Mouse (Mus musculus) left cerebral cortex, postnatal 36 days (tissue): ENCODE data around the gene Dnah17. TPM values are rescaled to one million over a fixed set of nuclear protein-coding genes. Genes with fewer than 3 reads are reported as not detected.

Source experiments
- DNase-seq, 2 experiments: peaks; one replicate each; pipeline ENCODE4 v3.0.0; 2021 to 2022; ENCODE audit warnings: low spot score in 2 of 2, mixed read lengths in 1 of 2
- intact Hi-C: fragments of 180-260 bp; cut with DNase I; formaldehyde crosslinking; loops from one replicate; pipeline ENCODE4 v1.15.1; 2025
- total RNA-seq, 2 experiments: library from RNA; stranded (reverse); gene quantifications; 2 replicates each; pipeline ENCODE4 v1.2.3; 2021

The Dnah17 gene
- under 1 TPM; 0.02 to 0.09 TPM for total RNA-seq

DNA sequence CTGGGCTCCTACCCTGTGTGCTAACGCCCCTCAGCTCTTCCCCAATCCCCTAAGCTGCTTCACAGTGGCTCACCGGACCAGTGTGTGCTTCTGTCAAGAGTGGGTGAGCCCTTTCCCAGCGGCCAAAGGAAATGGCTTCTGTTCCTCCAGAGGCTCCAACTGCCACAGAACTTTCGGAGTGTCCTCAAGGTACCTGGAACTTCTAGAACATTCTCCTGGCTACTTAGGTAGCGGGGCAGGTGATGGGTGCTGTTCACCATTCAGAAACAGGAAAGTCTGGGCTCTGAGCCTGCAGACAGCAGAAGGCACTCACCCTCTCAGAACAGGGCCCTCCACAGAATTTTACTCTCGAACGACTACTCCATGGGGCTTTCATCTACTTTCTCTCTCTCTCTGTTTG lies at the start of gene Dnah17:
Gene Dnah17 (minus strand): TSS at position 101 of the 400 bp plus-strand sequence.
- DNase-seq = no peak
- intact Hi-C loops = no loop called here

DNA sequence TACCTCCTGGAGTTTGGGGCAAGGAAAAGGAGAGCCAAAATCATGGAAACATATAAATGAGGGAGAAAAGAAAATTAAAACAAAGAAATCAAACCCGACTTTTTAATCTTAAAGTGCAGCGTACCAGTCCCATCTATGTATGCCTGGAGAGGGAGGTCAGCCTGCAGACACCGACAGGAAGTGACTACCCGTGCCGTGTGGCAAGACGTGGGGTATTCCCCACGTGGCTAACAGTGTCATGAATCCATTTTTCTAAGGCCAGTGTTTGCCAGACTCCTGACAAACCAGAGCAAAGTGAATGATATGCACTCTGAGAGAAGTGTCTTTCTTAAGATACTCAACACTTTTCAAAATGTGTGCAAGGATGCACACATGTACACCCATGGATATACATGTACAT lies 49.8 kb upstream of the Dnah17 start:
- intact Hi-C loops = loop anchor here (5.0 kb wide), 1 partner anchor 37 kb away; no protein-coding TSS in a partner anchor
- DNase-seq = no peak

DNA sequence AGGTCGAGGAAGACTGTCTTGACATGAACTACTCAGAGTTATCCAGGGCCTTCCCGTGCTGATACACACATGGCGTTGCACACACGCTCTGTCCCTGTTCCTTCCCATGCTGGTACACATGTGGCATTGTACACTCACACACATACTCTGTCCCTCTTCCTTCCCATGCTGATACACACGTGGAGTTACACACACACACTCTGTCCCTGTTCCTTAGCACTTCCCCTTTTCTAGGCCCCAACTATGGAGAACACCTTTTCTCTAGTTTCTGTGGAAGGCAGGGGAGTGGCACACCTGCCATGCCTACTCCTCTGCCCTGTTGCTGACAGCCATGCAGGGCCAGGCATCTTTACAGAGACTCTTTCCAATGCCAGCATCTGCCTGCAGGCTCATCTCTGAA lies 47.8 kb upstream of the Dnah17 start:
- intact Hi-C loops = no loop called here
- DNase-seq = no peak

DNA sequence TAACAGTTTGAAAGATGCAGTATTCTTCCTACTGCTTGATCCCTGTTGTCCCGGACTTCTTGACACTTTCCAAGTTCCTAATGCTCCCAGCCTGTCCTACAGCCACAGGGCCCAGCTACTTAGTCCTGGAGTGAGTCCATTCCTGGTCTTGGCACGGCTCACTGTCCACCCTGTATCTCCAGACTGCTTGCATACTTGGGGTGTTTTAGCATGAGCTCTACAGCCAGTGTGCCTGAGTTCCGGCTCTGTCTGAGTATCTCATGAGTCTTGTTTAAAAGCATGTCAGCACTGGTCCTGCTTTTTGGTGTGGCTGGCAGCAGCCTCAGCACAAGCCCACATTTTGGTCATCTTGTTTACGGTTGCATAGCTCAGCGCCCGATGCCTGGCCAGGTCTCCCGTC lies 44.3 kb upstream of the Dnah17 start:
- intact Hi-C loops = no loop called here
- no peak for DNase-seq

DNA sequence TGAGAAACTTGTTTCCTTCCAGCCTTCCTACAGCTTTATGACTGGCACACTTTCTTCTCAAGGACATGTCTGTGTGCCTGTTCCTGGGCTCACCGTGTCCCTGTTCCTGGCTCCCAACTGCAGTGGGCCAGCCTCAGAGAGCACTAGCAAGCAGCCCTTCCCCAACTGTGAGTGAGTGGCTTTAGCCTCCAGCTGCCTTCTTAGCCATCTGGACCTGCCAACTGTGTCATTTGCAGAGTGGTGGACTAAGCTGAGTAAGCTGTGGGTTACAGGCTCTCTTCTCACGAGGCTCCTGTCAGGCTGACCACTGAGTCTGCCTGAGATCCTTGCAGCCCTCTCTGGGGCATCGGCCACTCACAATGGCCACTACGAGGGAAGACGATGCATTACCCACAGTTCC lies 42.3 kb upstream of the Dnah17 start:
- DNase-seq = no peak
- intact Hi-C loops = no loop called here

DNA sequence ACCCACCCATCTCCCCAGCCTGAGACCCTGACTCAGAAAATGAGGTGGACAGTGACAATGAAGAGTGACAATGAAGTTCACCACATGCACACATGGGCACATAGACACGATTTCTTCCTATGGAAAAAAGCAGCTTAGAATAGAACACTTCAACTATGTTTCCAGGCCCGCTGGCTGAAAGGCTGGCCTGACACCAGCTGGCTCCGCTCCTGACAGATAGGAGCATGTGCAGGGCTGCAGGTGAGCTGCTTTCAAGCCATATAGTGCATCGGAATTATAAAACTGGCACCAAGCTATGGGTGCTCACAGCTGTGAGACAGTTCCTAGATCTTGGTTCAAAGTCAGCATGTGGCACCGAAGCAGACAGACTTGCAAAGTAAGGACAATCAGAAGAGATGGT lies 39.9 kb upstream of the Dnah17 start:
- no peak for DNase-seq
- intact Hi-C loops = no loop called here

DNA sequence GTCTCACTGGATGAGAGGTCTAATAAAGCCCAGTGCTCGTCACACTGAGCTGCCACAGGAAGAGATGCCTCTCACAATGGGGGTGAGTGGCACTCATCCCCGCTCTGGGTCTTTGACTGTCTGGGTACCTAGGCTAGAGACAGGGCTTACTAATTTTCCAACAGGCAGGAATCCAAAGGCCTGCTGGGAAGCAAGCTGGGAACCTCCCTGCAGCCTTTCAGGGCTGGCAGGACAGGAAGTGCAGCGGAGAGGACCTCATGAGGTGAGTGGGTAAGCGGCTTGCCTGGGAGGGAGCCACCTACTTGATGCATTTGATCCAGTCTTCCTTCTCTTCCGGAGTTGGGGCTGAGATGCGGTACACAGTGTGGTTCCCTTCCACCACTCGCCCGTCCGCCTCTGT lies 38.3 kb upstream of the Dnah17 start:
- DNase-seq = no peak

DNA sequence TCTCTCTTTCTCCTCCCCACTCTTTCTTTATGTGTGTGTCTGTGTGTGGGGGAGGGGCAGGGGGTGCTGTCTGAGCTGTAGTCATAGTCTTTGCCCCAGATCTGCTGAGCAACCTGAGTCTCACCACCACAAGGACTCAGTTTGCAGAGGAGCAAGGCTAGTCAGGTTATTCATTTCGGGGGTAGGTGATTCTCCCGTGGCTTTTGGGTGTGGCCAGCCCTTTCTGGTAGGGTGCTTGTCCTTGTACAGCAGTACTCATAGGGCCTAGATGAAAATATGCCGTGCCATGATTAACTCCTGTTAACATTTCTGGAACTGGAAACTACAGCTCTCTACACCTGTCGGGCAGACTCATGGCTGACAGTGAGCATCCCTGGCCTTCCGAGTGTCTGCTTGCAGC lies 36.2 kb upstream of the Dnah17 start:
- intact Hi-C loops = no loop called here
- no peak for DNase-seq

More for the DNA sequence above, 38.3 kb upstream of the Dnah17 start:
- intact Hi-C loops = no loop called here

DNA sequence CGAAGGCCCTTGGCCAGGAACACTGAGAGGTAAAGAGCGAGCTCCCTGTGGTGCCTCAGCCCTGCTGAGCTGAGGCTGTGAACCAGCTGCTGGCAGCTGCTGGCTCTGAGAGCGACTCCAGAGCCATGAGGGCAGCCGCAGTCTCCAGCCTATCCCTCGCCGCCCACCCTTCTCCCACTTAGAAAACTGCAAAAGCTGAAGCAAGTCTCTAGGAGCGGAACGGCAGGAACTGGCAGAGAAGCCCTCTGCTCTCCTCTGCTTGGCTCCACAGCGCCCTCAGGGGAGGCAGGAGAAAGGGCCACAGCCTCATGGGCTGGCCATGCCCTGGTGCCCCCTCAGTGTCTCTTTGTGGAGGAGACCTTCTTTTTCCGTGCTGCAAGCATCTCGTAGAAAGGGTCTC lies 35.2 kb upstream of the Dnah17 start:
- DNase-seq = no peak
- intact Hi-C loops = no loop called here

DNA sequence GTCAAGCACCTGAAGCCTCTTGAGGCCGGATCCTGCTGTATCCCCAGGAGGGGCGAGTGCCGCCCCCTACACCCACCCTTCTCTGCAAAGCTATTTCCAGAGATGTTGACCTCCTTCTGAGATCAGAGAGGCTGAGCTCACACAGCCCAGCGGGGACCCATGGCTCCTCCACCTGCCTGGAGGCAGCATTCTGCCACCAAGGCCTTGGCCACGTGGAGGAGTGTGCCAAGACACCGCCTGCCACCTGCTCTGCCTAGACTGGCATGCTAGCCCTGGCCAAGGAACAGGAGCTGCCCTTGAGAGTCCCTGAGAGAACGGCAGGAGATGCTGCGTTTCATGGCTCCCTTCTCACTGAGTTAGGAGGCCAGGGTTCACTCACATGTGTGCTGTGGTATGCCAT lies 34.1 kb upstream of the Dnah17 start:
- intact Hi-C loops = no loop called here
- no peak for DNase-seq

DNA sequence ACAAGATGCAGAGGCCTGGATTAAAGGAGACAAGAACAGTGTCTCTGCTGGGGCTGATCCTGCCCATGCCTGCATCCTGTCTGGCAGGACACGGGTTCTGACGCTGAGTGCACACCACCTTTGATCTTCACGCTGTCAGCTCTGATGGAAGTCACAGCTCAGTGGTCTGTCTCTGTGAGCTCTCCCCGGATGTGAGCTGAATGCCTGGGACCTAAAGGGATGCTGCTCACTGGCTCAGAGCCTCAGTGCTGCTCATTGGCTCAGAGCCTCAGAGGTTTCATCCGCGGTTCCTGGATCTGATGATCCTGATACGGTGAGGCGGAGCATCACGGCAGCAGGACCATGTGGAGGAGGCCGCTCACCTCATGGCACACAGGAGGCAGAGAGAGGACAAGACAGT lies 31.8 kb upstream of the Dnah17 start:
- DNase-seq = no peak
- intact Hi-C loops = no loop called here

DNA sequence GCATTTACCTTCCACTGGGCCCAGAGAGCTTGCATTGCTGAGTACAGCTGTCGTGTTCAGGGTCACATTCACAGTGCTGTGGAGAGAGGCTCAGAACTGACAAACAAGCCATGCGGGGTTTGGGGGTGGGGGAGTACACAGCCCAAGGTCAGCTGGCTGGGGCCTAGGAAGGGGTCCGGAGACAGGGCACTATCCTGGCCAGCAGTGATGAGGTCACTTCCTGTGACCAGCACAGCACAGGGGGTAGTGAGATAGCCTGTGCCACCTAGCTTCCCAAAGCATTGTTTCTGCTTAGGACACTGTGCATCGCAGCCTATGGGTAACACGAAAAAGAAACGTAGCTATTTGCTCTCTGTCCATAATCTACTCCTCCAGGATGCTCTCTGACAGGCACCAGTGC lies 30.8 kb upstream of the Dnah17 start:
- no peak for DNase-seq
- intact Hi-C loops = no loop called here

DNA sequence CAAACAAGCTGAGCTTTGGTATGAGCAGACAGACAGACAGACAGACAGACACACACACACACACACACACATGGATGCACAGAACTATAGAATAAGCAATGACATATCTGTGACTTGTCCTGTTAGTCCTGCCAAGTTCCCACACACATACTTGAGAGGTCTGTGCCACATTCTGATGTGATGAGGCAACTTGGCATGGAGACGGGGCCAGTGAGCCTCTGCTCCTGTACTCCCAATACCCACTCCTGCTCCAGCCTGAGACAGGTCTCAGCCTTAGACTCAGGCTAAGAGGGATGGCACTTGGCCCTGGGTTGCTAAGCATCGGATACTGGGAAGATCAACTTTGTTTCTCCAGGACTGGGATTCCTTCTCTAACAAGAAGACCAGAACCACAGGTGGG lies 30.3 kb upstream of the Dnah17 start:
- no peak for DNase-seq
- intact Hi-C loops = no loop called here

DNA sequence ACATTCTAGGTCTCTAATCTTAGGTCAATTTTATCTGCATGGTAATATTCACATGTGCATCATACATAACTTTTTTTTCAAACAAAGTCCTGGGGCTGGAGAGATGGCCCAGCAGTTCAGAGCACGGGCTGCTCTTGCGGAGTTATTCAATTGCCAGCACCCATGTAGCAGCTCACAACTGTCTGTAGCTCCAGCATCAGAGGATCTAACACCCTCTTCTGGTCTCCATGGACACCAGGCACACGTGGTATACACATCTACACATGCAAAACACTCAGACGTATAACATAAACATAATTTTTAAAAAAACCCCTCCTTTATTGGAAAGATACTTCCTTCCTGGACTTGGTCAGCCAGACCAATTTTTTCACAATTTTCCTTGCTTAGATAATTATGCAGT lies 28.3 kb upstream of the Dnah17 start:
- no peak for DNase-seq
- intact Hi-C loops = no loop called here

DNA sequence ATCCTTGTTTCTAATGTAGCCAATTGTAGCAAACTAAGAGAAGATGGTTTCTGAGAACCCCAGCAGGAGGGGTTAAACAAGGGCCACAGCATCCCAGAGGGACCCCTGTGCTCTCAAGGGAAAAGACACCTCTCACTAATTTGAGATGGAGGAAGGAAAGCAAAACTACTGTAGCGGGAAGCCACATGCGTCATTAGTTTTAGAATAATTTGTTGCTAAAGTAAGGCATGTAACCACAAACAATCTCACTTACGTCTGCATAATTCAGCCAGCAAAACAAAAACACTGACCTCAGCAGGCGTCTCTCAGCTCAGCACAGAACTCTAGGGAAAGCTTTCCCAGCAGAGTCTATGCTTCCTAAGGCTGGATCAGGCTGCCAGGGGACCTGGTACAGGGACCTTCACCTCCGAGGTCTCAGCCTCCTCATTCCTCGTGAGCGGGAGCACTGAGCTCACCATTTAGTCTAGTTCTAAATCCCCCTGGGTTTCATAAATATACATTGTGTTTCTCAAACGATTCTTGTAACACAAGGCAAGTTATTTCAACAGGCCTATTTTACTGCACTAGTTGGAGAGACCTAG lies 26.1 kb upstream of the Dnah17 start:
- DNase-seq = no peak
- intact Hi-C loops = no loop called here

DNA sequence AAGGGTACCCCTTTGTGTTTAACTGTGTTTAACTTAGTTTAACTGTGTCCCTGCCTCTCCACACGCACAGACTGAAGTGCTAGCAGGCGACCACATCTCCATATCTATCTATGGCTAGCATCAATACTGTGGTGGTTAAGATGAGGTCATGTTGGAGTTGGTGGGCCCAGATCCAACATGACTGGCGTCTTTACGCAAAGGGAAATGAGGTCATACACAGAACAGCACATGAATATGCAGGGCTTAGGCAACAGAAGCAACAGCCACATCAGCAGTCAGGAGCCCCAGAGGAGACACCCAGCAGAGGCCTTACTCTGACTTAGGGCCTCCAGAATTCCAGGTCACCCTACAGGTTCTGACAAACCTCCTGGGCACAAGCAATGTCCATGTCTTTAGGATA lies 22.5 kb upstream of the Dnah17 start:
- DNase-seq = no peak
- intact Hi-C loops = no loop called here

DNA sequence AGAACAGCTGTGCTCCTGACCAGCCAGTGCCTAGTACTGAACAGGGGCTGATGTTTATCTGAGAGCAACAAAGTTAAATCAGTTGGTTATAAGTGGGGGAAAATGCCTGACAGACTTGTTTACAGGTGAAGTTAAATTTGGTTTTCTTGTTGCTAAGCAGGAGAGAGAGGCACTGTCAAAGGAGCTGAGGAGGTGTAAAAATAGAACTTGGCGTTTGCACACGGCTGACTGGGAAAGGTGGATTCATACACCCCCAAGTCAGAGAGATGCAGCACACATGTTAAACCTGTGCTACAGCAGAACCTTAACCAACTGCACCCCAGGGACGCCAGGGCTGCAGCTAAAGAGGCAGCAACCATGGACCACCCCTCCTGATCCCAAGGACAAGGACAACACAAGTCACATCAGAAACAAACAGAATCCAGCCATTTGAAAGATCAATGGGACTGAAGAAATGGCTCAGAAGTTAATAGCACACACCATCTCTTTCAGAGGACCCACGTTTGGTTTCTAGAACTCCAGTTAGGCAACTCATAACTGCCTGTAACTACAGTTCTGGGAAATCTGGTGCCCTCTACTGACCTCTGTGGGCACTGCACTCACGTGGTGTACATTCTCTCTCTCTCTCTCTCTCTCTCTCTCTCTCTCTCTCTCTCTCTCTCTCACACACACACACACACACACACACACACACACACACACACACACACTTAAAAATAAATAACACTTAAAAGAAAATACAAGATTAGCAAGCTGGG lies 21.2 kb upstream of the Dnah17 start:
- DNase-seq = no peak
- intact Hi-C loops = no loop called here

DNA sequence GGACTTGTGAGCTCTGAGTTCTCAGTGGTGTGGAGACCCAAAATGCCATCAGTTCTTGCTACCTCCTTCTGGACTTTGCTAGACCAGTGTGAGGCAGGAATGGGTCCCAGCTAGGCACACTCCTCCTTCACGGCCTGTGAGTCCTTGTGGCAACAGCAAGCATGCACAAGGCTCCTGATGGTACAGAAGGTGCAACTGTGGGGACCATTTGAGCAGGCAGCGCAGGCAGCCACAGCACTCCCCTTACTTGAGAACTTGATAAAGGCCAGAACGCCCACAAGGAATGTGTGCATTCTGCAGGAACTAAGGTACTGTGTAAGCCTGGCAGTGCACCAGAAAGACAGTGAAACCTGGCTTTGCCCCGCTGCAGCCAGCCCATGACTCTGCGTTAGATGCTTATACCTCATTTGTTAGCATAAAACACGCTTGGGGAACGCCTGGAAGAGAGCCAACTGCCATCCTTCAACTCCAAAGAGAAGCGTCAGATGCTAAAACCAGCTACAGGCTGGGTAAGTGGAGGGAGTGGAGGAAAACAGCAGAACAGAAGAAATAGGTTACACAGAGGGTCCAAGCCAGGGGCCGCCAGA lies 19.8 kb upstream of the Dnah17 start:
- DNase-seq = peak; percentile 67 to 73
- intact Hi-C loops = no loop called here

DNA sequence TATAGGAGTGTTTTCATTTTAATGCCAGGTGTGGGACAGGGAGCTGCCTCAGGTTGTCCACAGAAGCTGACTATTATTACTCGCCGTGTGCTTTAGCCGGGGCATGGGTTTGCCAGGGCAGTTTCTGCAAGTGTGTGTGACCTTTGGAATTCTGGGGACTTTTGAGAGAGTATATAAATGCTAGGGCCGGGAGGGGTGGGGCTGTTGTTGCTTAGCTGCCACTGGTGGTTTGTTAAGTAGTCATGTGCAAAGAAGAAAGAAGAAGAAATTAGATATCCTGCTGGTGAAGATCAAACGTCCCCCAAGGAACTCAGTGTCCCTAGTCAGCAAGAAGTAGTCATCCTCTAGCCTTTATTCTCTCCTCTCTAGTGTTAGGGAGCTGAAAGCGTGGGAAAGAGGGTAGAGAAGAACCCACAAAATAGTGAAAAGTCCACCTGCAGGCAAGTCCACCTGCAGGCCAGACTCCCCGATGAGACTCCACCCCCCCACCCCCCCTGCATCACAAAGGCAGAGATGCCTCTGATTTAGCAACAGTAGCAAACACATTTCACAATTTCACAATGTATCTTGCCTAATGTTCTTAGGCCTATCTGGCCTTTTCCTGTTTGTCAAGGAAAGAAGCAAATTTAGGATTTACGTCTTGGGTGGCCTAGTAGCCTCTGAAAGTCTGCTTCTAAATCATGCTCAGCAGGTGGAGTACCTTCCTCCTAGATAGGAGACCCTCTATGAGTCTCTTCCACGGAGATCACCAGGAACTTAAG lies 17.6 kb upstream of the Dnah17 start:
- intact Hi-C loops = no loop called here
- DNase-seq = no peak

DNA sequence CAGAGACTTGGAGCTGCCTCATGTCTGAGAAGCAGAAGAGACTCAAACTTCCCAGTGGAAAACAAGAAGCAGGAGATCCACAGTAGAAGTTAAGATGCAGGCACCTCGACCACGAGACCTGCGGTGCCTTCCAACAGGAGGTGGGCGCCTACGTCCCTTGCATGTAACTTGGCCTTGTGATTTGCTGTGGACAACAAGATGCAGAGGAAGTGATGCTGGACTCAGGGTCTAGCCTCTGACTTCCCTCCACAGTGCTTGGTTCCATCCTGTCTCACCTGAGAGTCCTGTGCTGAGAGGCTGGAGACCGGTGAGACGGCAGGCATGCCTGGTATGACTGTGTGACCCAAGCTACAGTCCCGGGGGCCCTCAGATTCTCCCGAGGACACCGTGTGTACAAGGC lies 16.0 kb upstream of the Dnah17 start:
- DNase-seq = no peak
- intact Hi-C loops = no loop called here
